ENCODE assay signal across 18 mouse cellular contexts in the genomic region with DNA sequence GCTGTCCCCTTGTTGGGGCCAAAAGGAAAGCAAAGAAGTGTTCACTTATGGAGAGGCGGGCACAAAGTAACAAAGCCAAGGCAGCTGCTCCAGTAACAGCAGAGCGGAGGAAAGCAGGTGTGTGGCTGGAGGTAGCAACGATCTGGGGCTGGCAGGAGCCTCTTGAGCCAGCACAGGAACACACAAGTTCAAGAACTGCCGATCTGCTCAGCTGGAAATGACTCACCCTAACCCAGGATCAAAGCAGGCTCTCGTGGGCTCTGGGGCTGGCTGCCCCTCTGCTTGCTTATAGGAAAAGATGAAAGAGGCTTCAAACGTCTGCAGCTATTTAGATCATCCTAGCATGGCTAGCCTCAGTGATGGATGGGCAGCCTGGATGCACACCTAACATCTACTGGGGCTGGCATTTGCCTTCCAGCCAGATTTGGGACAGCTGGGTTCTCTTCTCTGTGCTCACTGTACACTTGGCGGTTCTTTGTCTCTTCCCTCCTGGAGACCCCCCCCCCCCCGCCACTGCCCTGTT. TPM values are rescaled to one million over a fixed set of nuclear protein-coding genes. Genes with fewer than 3 reads are reported as not detected.
DNase-seq lines count a peak whose midpoint lies in the region; ATAC-seq and TF ChIP-seq lines count a peak whose summit lies in the region.
"Had no signal": no experiment of that assay in that cellular context is flagged by ENCODE, and none has a peak within 500 bp of the region (broad histone marks: within the 10 kb centered on the region; RNA-seq: fewer than 3 reads in every experiment).

No protein-coding gene starts in this region.

- no peak overlapping the region for H3K4me3 ChIP-seq in midbrain, embryonic 10.5 days
- no peak overlapping the region for H3K4me3 ChIP-seq in midbrain, embryonic 16.5 days (ENCODE audit: low read depth, low read length)
- H3K4me3 ChIP-seq in hindbrain, embryonic 16.5 days (ENCODE audit: low read length): no peak overlapping the region
- H3K4me3 ChIP-seq in heart, embryonic 11.5 days (ENCODE audit: low read depth, low read length): no peak overlapping the region
- H3K4me3 ChIP-seq: forebrain, embryonic 13.5 days had no signal

- CTCF ChIA-PET in Patski (lab: Charles Lee): interaction anchor here (3.3 kb wide), 1 partner anchor 9 kb away, joined by 20 read pairs; no protein-coding TSS in a partner anchor

- H3K4me1 ChIP-seq in midbrain, embryonic 10.5 days: peaks cover 24% of the 10 kb centered on the region
- no peaks in the 10 kb centered on the region for H3K4me1 ChIP-seq in midbrain, embryonic 16.5 days (ENCODE audit: control insufficient read depth, insufficient read depth, low read length)
- no peaks in the 10 kb centered on the region; the same call in 1 of the 2 replicates for H3K4me1 ChIP-seq in hindbrain, embryonic 16.5 days (ENCODE audit: control insufficient read depth, insufficient read depth, low read depth, low read length)
- no peaks in the 10 kb centered on the region for H3K4me1 ChIP-seq in heart, embryonic 11.5 days (ENCODE audit: control insufficient read depth, insufficient read depth, low read length)
- H3K4me1 ChIP-seq: forebrain, embryonic 13.5 days had no signal

- no peak for ATAC-seq in midbrain, embryonic 16.5 days
- peak; percentile 11 for ATAC-seq in Patski
- ATAC-seq in hindbrain, embryonic 16.5 days: peak; percentile 63
- ATAC-seq in heart, embryonic 11.5 days (replicated peaks; ENCODE audit: insufficient number of reproducible peaks, low FRiP score, low TSS enrichment): no peak
- ATAC-seq: forebrain, embryonic 13.5 days; lung, postnatal 0 days had no signal

- no peak for TF ChIP-seq CTCF in Patski (IDR thresholded peaks at IDR 0.05)

- H3K36me3 ChIP-seq in midbrain, embryonic 10.5 days: 0 out of 2 replicates have a peak, but pooled peaks cover 2% of the 10 kb centered on the region
- H3K36me3 ChIP-seq in midbrain, embryonic 16.5 days (ENCODE audit: control insufficient read depth, insufficient read depth, low read length): no peaks in the 10 kb centered on the region
- H3K36me3 ChIP-seq in hindbrain, embryonic 16.5 days (ENCODE audit: control insufficient read depth, insufficient read depth, low read length): no peaks in the 10 kb centered on the region
- H3K36me3 ChIP-seq in heart, embryonic 11.5 days (ENCODE audit: control insufficient read depth, insufficient read depth, low read length): no peaks in the 10 kb centered on the region

- no peaks in the 10 kb centered on the region for H3K27me3 ChIP-seq in midbrain, embryonic 10.5 days (ENCODE audit: low read depth, poor library complexity, severe bottlenecking)
- no peaks in the 10 kb centered on the region for H3K27me3 ChIP-seq in midbrain, embryonic 16.5 days (ENCODE audit: control insufficient read depth, insufficient read depth, low read depth, low read length)
- H3K27me3 ChIP-seq in Patski: no peaks in the 10 kb centered on the region
- no peaks in the 10 kb centered on the region for H3K27me3 ChIP-seq in hindbrain, embryonic 16.5 days (replicated peaks; ENCODE audit: control insufficient read depth, insufficient read depth, low read length)
- no peaks in the 10 kb centered on the region for H3K27me3 ChIP-seq in heart, embryonic 11.5 days (ENCODE audit: control insufficient read depth, insufficient read depth, low read length)
- H3K27me3 ChIP-seq: forebrain, embryonic 13.5 days had no signal

- H3K4me2 ChIP-seq in midbrain, embryonic 16.5 days (ENCODE audit: low read length): no peak overlapping the region
- no peak overlapping the region for H3K4me2 ChIP-seq in hindbrain, embryonic 16.5 days (ENCODE audit: low read length)
- no peak overlapping the region for H3K4me2 ChIP-seq in heart, embryonic 11.5 days
- H3K4me2 ChIP-seq: forebrain, embryonic 13.5 days had no signal

- in situ Hi-C loops in Patski (cut with MboI; ENCODE audit: low pct_unique_long_range_greater_than_20kb): no loop called here

- H3K9me3 ChIP-seq in midbrain, embryonic 10.5 days (replicated peaks): no peaks in the 10 kb centered on the region
- H3K9me3 ChIP-seq in midbrain, embryonic 16.5 days (replicated peaks; ENCODE audit: control insufficient read depth, low read length, poor library complexity, severe bottlenecking): no peaks in the 10 kb centered on the region
- no peaks in the 10 kb centered on the region for H3K9me3 ChIP-seq in hindbrain, embryonic 16.5 days (ENCODE audit: control insufficient read depth, low read length)
- no peaks in the 10 kb centered on the region for H3K9me3 ChIP-seq in heart, embryonic 11.5 days (replicated peaks; ENCODE audit: control insufficient read depth, low read length)
- H3K9me3 ChIP-seq: forebrain, embryonic 13.5 days had no signal

- WGBS in midbrain, embryonic 10.5 days: 64% methylated on average over 8 of the region's 8 CpGs
- WGBS in midbrain, embryonic 16.5 days: 23% methylated on average over 8 of the region's 8 CpGs
- 24% methylated on average over 8 of the region's 8 CpGs for WGBS in hindbrain, embryonic 16.5 days
- WGBS in heart, embryonic 11.5 days (ENCODE audit: insufficient replicate concordance): 59% methylated on average over 8 of the region's 8 CpGs

- POLR2A ChIA-PET in Patski (lab: Charles Lee): interaction anchor here (0.7 to 1.1 kb wide), 2 partner anchors 10 to 14 kb away, joined by 5 read pairs; partner anchors contain the start of gene Tent5c

- H3K9ac ChIP-seq in midbrain, embryonic 16.5 days (ENCODE audit: low read depth, low read length): no peak overlapping the region
- no peak overlapping the region for H3K9ac ChIP-seq in hindbrain, embryonic 16.5 days (ENCODE audit: low read depth, low read length)
- no peak overlapping the region for H3K9ac ChIP-seq in heart, embryonic 11.5 days (ENCODE audit: low read depth, low read length)
- H3K9ac ChIP-seq: forebrain, embryonic 13.5 days; liver, embryonic 14.5 days had no signal

- peak overlapping the region; percentile 65; the same call in 1 of the 2 replicates for H3K27ac ChIP-seq in midbrain, embryonic 10.5 days (replicated peaks)
- no peak overlapping the region for H3K27ac ChIP-seq in midbrain, embryonic 16.5 days (ENCODE audit: low read length)
- H3K27ac ChIP-seq in hindbrain, embryonic 16.5 days (ENCODE audit: low read depth, low read length): no peak overlapping the region
- H3K27ac ChIP-seq in heart, embryonic 11.5 days (ENCODE audit: low read depth, low read length): no peak overlapping the region
- H3K27ac ChIP-seq: forebrain, embryonic 13.5 days; liver, embryonic 14.5 days had no signal

- peak; percentile 20 for DNase-seq in midbrain, embryonic 10.5 days (ENCODE audit: low spot score)
- DNase-seq in Patski (ENCODE audit: low read depth, low spot score): no peak
- DNase-seq in naive thymus-derived CD4-positive, alpha-beta T cell, adult 2 months (ENCODE audit: low read depth): peak; percentile 40
- no peak for DNase-seq in frontal cortex, postnatal 14 days (ENCODE audit: low spot score in 2 of 2)
- no peak for DNase-seq in liver
- DNase-seq: cerebellum, adult 11 months; heart, postnatal 36 days; kidney, adult 11 months; kidney, postnatal 14 days; left cerebral cortex, postnatal 4 days; spleen, adult 18-20 months; thymus, postnatal 25 days had no signal

RNA-seq across cellular contexts. Expression of gene Tent5c, which starts 14.1 kb away (rescaled TPM):
- polyA plus RNA-seq in midbrain, embryonic 10.5 days (2016; fragmentation: Nextera tagmentation; extraction: Ambion mirVana): 1.6 and 1.8 TPM in 2 replicates
- polyA plus RNA-seq in midbrain, embryonic 16.5 days (2015; fragmentation: Nextera tagmentation; extraction: Ambion mirVana): 3.7 and 4.8 TPM in 2 replicates
- 8.4 TPM for polyA plus RNA-seq in Patski (2021)
- 3.3 and 4.8 TPM in 2 replicates for polyA plus RNA-seq in hindbrain, embryonic 16.5 days (2015; fragmentation: Nextera tagmentation; extraction: Ambion mirVana)
- polyA plus RNA-seq in heart, embryonic 11.5 days (2014; fragmentation: Nextera tagmentation; extraction: Ambion mirVana): 7.4 and 8.3 TPM in 2 replicates

Comparison
In these comparisons a context has a peak if more than half of its experiments do, and no peak if none do; other contexts are left out.
1. DNase-seq: peak in midbrain, embryonic 10.5 days (single experiment) and naive thymus-derived CD4-positive, alpha-beta T cell, adult 2 months (single experiment); none in Patski (single experiment), frontal cortex, postnatal 14 days (0 of 2) and liver (single experiment).
2. ATAC-seq: peak in Patski (single experiment) and hindbrain, embryonic 16.5 days (single experiment); none in midbrain, embryonic 16.5 days (single experiment) and heart, embryonic 11.5 days (single experiment).